Mouse (Mus musculus) ES-Bruce4 (cell line): ENCODE measurements around the gene Thra.

Experiments
- CTCF ChIP-seq: IDR thresholded peaks from one replicate; pipeline ENCODE4 v1.8.1; 2011; ENCODE audit warnings: low read depth, low read length
- POLR2A ChIP-seq: IDR thresholded peaks from one replicate; pipeline ENCODE4 v1.8.1; 2011; ENCODE audit warnings: low read length; ENCODE audit not compliant: insufficient read depth

DNA sequence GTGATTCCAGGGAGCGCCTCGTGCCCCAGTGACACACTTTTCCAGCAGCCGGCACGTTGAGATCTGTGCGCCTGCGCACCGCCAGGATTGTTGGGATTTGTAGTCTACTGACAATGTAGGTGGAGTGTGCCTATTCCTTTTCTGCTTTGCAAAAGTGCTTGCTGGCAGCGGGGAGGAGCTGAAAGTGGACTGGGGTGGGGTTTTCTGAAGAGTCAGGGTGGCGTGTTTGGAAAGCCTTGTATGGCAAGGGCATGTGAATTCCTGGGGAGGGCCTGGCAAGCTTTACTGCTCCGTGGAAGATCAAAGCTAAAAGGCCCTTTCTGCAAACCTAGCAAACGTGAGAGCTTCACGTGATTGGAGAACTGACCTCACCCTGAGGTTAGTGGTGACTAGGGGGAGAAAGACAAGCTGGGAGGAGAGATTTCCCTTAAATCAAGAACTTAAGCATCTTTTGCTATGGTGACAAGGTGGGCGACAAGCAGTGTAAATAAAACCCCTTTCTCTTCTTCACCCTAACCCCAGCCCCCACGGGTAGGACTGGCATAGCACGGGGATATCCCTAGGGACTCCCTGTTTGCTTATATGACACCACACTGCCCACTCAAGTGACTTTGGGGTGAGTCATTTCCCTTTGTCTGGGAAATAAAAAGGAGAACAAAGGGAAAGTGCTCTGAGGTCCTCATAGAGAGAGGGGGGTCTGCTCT lies 35.1 kb downstream of the Thra start:
- TF ChIP-seq CTCF (no peak), POLR2A (no peak)
